Mouse (Mus musculus) heart, embryonic 16.5 days (tissue): Measurements from ENCODE around the gene Nt5c3. TPM values are rescaled to one million over a fixed set of nuclear protein-coding genes. Genes with fewer than 3 reads are reported as not detected.
A peak's percentile ranks its signal among the peaks of the same experiment; 100 is the strongest.
"Not testable (repeated sequence)": the region's sequence is repeated elsewhere in the genome, so short reads cannot be mapped to it uniquely, and the experiment has no call there.

Experiments used
- ATAC-seq: fragments of 200-750 bp; cut with Nextera tagmentation; replicated peaks from 2 replicates; pipeline ENCODE4 v1.8.0; 2017; ENCODE audit warnings: moderate number of reproducible peaks; ENCODE audit not compliant: insufficient read depth, low FRiP score; ENCODE audit errors: extremely low read depth
- H3K27ac ChIP-seq: fragments of 300-500 bp; sonication (generic); 2 replicates; pipeline ENCODE4 v1.5.1; 2014; ENCODE audit warnings: mild to moderate bottlenecking, low read length, control low read depth, moderate library complexity
- H3K27me3 ChIP-seq: fragments of 300-500 bp; sonication (generic); 2 replicates; pipeline ENCODE4 v1.6.1; 2014; ENCODE audit warnings: low read length, mixed read lengths; ENCODE audit not compliant: control insufficient read depth, insufficient read depth
- H3K36me3 ChIP-seq: fragments of 300-500 bp; sonication (generic); 2 replicates; pipeline ENCODE4 v1.6.1; 2014; ENCODE audit not compliant: control insufficient read depth, insufficient read depth
- H3K4me1 ChIP-seq: fragments of 300-500 bp; sonication (generic); 2 replicates; pipeline ENCODE4 v1.6.1; 2014; ENCODE audit warnings: low read length, mixed read lengths; ENCODE audit not compliant: control insufficient read depth, insufficient read depth
- H3K4me2 ChIP-seq: fragments of 300-500 bp; sonication (generic); 2 replicates; pipeline ENCODE4 v1.6.1; 2014; ENCODE audit warnings: low read depth, mild to moderate bottlenecking, control low read depth, low read length
- H3K4me3 ChIP-seq: fragments of 300-500 bp; sonication (generic); 2 replicates; pipeline ENCODE4 v1.5.1; 2014; ENCODE audit warnings: mild to moderate bottlenecking, control low read depth, low read length
- H3K9ac ChIP-seq: fragments of 300-500 bp; sonication (generic); 2 replicates; pipeline ENCODE4 v1.6.1; 2014; ENCODE audit warnings: low read length, control low read depth
- H3K9me3 ChIP-seq: fragments of 300-500 bp; sonication (generic); replicated peaks from 2 replicates; pipeline ENCODE4 v1.6.1; 2016; ENCODE audit warnings: low read length; ENCODE audit not compliant: control insufficient read depth
- WGBS: fragments of 180-500 bp; shearing (Covaris S2); extraction: QIAGEN DNeasy Blood & Tissue Kit; methylation state at CpG from one replicate; pipeline ENCODE4 v1.1.7; 2014; 5-methylcytosine and 5-hydroxymethylcytosine counted together
- polyA plus RNA-seq: library from polyadenylated mRNA; unstranded; fragments of >200 nt; fragmentation: Nextera tagmentation; extraction: Ambion mirVana; gene quantifications from 2 replicates; pipeline ENCODE4 v1.2.1, GENCODE M21; 2015

The Nt5c3 gene
- polyA plus RNA-seq, 1 experiment from 2014 or later: 77.0 TPM

DNA sequence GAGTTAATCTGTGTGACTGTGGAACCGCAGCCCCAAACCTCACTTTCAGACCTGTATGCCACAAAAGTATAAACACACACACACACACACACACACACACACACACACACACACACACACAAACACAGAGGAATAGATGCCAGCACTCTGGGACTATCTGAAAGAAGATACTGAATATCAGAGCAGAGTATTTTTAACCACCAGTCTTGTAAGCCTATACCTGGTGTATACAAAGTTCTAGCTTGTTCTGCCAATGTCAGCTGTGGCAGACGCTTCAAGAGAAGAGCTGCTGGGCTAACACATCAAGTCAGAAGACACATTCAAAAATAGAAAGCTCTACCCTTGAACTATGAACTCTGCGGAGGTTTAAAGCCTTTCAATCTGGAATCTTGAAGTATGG is 24.1 kb downstream of the Nt5c3 start:
- H3K4me3 ChIP-seq: peak overlapping the region; percentile 34
- H3K4me2 ChIP-seq: peak overlapping the region; percentile 52
- no peaks in the 10 kb centered on the region for H3K9me3 ChIP-seq
- H3K27me3 ChIP-seq: no peaks in the 10 kb centered on the region
- peak overlapping the region; percentile 84 for H3K27ac ChIP-seq
- 49% methylated on average over 3 of the region's 3 CpGs for WGBS
- 0 out of 2 replicates have a peak, but pooled peaks have one; percentile 35 for ATAC-seq
- H3K4me1 ChIP-seq: peaks cover 38% of the 10 kb centered on the region
- H3K9ac ChIP-seq: peak overlapping the region; percentile 20; the same call in 1 of the 2 replicates
- no peaks in the 10 kb centered on the region for H3K36me3 ChIP-seq

DNA sequence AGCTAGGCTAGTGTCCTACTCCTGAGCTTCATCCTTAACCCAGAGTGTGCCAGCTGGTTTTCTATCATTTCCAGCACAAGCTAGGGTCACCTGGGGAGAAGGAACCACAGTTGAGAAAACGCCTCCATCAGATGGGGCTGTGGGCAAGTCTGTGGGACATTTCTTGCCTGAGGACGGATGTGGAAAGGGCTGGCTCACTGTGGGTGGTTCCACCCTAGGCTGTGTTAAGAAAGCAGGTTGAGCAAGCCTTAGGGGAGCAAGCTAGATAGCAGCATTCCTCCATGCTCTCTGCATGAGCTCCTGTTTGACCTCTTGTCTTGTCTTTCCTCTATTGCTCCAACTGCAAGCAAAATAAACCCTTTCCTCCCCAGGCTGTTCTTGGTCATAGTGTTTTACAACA is 33.0 kb downstream of the Nt5c3 start:
- no peak overlapping the region for H3K9ac ChIP-seq
- peaks cover 40% of the 10 kb centered on the region for H3K36me3 ChIP-seq
- 88% methylated on average over 2 of the region's 2 CpGs for WGBS
- no peaks in the 10 kb centered on the region for H3K9me3 ChIP-seq
- H3K4me3 ChIP-seq: no peak overlapping the region
- no peak for ATAC-seq
- no peak overlapping the region for H3K4me2 ChIP-seq
- no peaks in the 10 kb centered on the region for H3K4me1 ChIP-seq
- no peaks in the 10 kb centered on the region for H3K27me3 ChIP-seq
- no peak overlapping the region for H3K27ac ChIP-seq

DNA sequence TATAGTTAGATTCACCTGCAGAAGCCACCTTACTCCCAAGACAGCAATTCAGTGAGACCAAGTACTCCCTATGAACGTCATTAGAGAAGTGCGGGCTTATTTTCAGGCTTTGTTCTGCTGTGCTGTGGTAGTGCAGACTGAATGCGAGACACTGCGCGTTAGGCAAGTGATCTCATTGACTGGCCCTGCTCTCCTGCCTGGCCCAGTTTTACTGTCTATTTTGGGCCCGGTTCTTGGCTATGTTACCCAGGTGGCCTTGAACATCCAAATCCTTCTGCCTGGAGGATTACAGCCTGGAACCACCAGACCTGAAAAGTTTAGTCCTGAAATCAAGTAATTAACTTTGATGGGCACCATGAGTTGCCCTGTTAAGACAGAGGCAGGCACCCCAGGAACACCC is 35.2 kb downstream of the Nt5c3 start:
- WGBS: 91% methylated on average over 6 of the region's 6 CpGs
- peaks cover 45% of the 10 kb centered on the region for H3K36me3 ChIP-seq
- no peak overlapping the region for H3K4me3 ChIP-seq
- H3K9ac ChIP-seq: no peak overlapping the region
- H3K9me3 ChIP-seq: no peaks in the 10 kb centered on the region
- no peaks in the 10 kb centered on the region for H3K4me1 ChIP-seq
- H3K4me2 ChIP-seq: no peak overlapping the region
- no peak overlapping the region for H3K27ac ChIP-seq
- no peaks in the 10 kb centered on the region for H3K27me3 ChIP-seq
- ATAC-seq: no peak

DNA sequence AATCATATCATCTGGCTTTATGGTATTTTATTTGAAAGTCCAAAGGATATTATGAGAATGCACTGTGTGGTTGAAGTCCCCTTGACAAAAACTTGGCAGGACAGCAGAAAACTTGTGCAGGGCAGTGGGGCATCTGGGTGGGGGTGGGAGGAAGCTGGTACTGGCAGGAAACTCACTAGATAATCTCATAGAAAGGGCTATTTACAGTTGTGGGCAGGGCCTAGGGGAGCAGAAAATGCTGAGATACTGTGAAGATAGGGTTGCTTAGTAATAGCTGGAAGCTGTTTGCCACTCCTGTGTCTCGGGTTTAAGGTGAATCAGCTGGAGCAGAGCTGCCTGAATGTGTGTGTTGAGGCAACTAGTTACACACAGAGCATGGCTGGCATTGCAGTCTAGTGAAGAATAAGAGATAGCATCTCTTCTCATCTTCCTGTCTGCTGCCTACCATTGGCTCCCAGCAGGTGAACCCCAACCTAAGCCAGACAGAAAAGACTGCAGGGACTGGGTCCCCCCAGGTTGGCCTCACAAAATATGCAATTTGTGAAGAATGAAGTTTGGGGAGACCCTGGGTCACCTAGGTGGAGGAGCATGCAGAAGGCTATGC is 44.3 kb downstream of the Nt5c3 start:
- Histone ChIP-seq H3K27me3 (no peaks in the 10 kb centered on the region), H3K4me2 (no peak overlapping the region), H3K4me3 (no peak overlapping the region), H3K9ac (no peak overlapping the region), H3K36me3 (peaks cover 29% of the 10 kb centered on the region), H3K4me1 (peaks cover 16% of the 10 kb centered on the region), H3K9me3 (no peaks in the 10 kb centered on the region), H3K27ac (peak overlapping the region; percentile 80)
- WGBS: 4% methylated on average over 1 of the region's 1 CpGs
- ATAC-seq: peak; percentile 83

DNA sequence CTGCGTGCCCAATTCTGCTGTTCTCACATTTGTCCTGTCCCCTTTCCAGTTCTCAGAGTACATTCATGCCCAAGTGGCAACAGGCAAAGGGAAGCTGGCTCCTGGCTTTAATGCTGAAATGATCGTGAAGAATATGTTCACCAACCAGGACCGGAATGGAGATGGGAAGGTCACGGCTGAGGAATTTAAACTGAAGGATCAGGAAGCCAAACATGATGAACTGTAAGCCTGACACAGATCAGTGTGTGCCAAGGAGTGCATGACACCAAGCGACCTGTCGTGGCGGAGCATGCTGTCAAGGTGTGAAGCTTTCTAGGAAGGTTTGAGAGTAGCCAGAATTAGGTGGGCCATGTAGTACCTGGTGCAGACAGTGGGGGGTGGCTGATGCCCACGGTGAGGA is 45.7 kb downstream of the Nt5c3 start:
- Histone ChIP-seq H3K4me2 (no peak overlapping the region), H3K4me3 (no peak overlapping the region), H3K4me1 (peaks cover 16% of the 10 kb centered on the region), H3K9me3 (no peaks in the 10 kb centered on the region), H3K27ac (peak overlapping the region; percentile 80), H3K27me3 (no peaks in the 10 kb centered on the region), H3K9ac (no peak overlapping the region), H3K36me3 (peaks cover 22% of the 10 kb centered on the region)
- ATAC-seq: no peak
- 87% methylated on average over 8 of the region's 8 CpGs for WGBS

GRCm38 (mm10) chr6:56876870-56877269 is 46.9 kb downstream of the Nt5c3 start:
- Histone ChIP-seq H3K27me3 (no peaks in the 10 kb centered on the region), H3K9me3 (no peaks in the 10 kb centered on the region), H3K4me3 (no peak overlapping the region), H3K27ac (no peak overlapping the region), H3K4me2 (no peak overlapping the region), H3K9ac (no peak overlapping the region), H3K36me3 (peaks cover 14% of the 10 kb centered on the region), H3K4me1 (peaks cover 16% of the 10 kb centered on the region)
- 51% methylated on average over 4 of the region's 4 CpGs for WGBS
- no peak for ATAC-seq

GRCm38 (mm10) chr6:56870027-56870426 is 53.7 kb downstream of the Nt5c3 start:
- no peak for ATAC-seq
- Histone ChIP-seq H3K9me3 (no peaks in the 10 kb centered on the region), H3K27me3 (no peaks in the 10 kb centered on the region), H3K4me2 (no peak overlapping the region), H3K4me3 (no peak overlapping the region), H3K4me1 (peaks cover 3% of the 10 kb centered on the region; the same call in 1 of the 2 replicates), H3K27ac (no peak overlapping the region), H3K9ac (no peak overlapping the region), H3K36me3 (peaks cover 5% of the 10 kb centered on the region; the same call in 1 of the 2 replicates)
- 34% methylated on average over 2 of the region's 2 CpGs for WGBS

GRCm38 (mm10) chr6:56868565-56868964 is 55.2 kb downstream of the Nt5c3 start:
- no peak for ATAC-seq
- Histone ChIP-seq H3K9me3 (no peaks in the 10 kb centered on the region), H3K4me3 (no peak overlapping the region), H3K27me3 (no peaks in the 10 kb centered on the region), H3K4me1 (peaks cover 3% of the 10 kb centered on the region; the same call in 1 of the 2 replicates), H3K9ac (no peak overlapping the region), H3K27ac (no peak overlapping the region), H3K4me2 (no peak overlapping the region), H3K36me3 (peaks cover 5% of the 10 kb centered on the region; the same call in 1 of the 2 replicates)
- WGBS: 61% methylated on average over 8 of the region's 8 CpGs

- not testable (repeated sequence) for H3K27ac ChIP-seq, H3K27me3 ChIP-seq, H3K36me3 ChIP-seq, H3K9me3 ChIP-seq, ATAC-seq, H3K4me3 ChIP-seq, H3K4me1 ChIP-seq, H3K4me2 ChIP-seq, H3K9ac ChIP-seq
- 100% methylated on average over 1 of the region's 1 CpGs for WGBS
Observed at GRCm38 (mm10) chr6:56866899-56867298, 56.8 kb downstream of the Nt5c3 start.
